Comparison of ENCODE assay signal across 9 mouse cellular contexts in genomic region chr7:81453443-81454274, GRCm38 (mm10). TPM values are rescaled to one million over a fixed set of nuclear protein-coding genes. Genes with fewer than 3 reads are reported as not detected.
DNase-seq lines count a peak whose midpoint lies in the region; ATAC-seq lines count a peak whose summit lies in the region.
"Had no signal": no experiment of that assay in that cellular context is flagged by ENCODE, and none has a peak within 500 bp of the region (broad histone marks: within the 10 kb centered on the region; RNA-seq: fewer than 3 reads in every experiment).

No protein-coding gene starts in this region.

- peak overlapping the region; percentile 95 for H3K4me2 ChIP-seq in intestine, embryonic 16.5 days (ENCODE audit: low read depth, low read length)
- H3K4me2 ChIP-seq in limb, embryonic 12.5 days = peak overlapping the region; percentile 93

- no peaks in the 10 kb centered on the region for H3K36me3 ChIP-seq in intestine, embryonic 16.5 days (ENCODE audit: control insufficient read depth, insufficient read depth, low read length)
- H3K36me3 ChIP-seq in limb, embryonic 12.5 days = no peaks in the 10 kb centered on the region

- H3K4me3 ChIP-seq in intestine, embryonic 16.5 days (ENCODE audit: low read length) = peak overlapping the region; percentile 59
- H3K4me3 ChIP-seq in limb, embryonic 12.5 days (replicated peaks) = peak overlapping the region; percentile 54

- H3K9ac ChIP-seq in intestine, embryonic 16.5 days (ENCODE audit: low read depth, low read length) = no peak overlapping the region
- H3K9ac ChIP-seq in limb, embryonic 12.5 days (replicated peaks) = peak overlapping the region; percentile 42; the same call in 1 of the 2 replicates

- ATAC-seq in intestine, embryonic 16.5 days = 0 out of 2 replicates have a peak, but pooled peaks have one; percentile 28
- ATAC-seq in limb, embryonic 12.5 days (ENCODE audit: insufficient number of reproducible peaks, insufficient read depth, low FRiP score, low TSS enrichment, low read depth) = peak; percentile 37; the same call in 1 of the 2 replicates

- 7% methylated on average over 76 of the region's 84 CpGs for WGBS in intestine, embryonic 16.5 days
- WGBS in limb, embryonic 12.5 days = 4% methylated on average over 78 of the region's 84 CpGs

- no peaks in the 10 kb centered on the region for H3K9me3 ChIP-seq in intestine, embryonic 16.5 days (ENCODE audit: control insufficient read depth, low read length)
- H3K9me3 ChIP-seq in limb, embryonic 12.5 days = no peaks in the 10 kb centered on the region

- no peak overlapping the region for H3K27ac ChIP-seq in intestine, embryonic 16.5 days (ENCODE audit: low read length)
- no peak overlapping the region for H3K27ac ChIP-seq in limb, embryonic 12.5 days

- H3K27me3 ChIP-seq in intestine, embryonic 16.5 days (replicated peaks; ENCODE audit: control insufficient read depth, insufficient read depth, low read length) = peaks cover 42% of the 10 kb centered on the region
- peaks cover 77% of the 10 kb centered on the region for H3K27me3 ChIP-seq in limb, embryonic 12.5 days

- DNase-seq in gastrocnemius, adult 18-20 months (ENCODE audit: low spot score) = peak; percentile 62
- no peak for DNase-seq in gastrocnemius, postnatal 4 days (ENCODE audit: low spot score in 2 of 2)
- peak; percentile 41 to 50 for DNase-seq in cerebellum, postnatal 25 days
- DNase-seq in heart, adult 11 months = peak; percentile 98
- peak; percentile 28 for DNase-seq in naive thymus-derived CD4-positive, alpha-beta T cell, adult 2 months (ENCODE audit: low read depth)
- DNase-seq in urinary bladder, adult 2 months (ENCODE audit: low spot score) = peak; percentile 41

- H3K4me1 ChIP-seq in intestine, embryonic 16.5 days (ENCODE audit: control insufficient read depth, insufficient read depth, low read length) = peaks cover 8% of the 10 kb centered on the region
- H3K4me1 ChIP-seq in limb, embryonic 12.5 days (replicated peaks) = peaks cover 27% of the 10 kb centered on the region

RNA-seq across cellular contexts. Expression of gene Cpeb1, which starts 1.6 kb away (rescaled TPM):
- total RNA-seq in gastrocnemius, adult 18-20 months (2021) = 10 to 100 TPM; 47.5 to 67.3 TPM
- 10 to 100 TPM in 1 of 2 experiments, 1 to 10 TPM in 1; 7.2 to 10.9 TPM for total RNA-seq in gastrocnemius, postnatal 4 days (2021)
- polyA plus RNA-seq in intestine, embryonic 16.5 days (2015; fragmentation: Nextera tagmentation; extraction: Ambion mirVana) = 0.81 and 0.92 TPM in 2 replicates
- polyA plus RNA-seq in limb, embryonic 12.5 days (2016; fragmentation: Nextera tagmentation; extraction: Ambion mirVana) = 0.44 TPM in 1 of 2 replicates, not detected in the other
- 52.4 and 67.9 TPM in 2 replicates for polyA plus RNA-seq in urinary bladder, adult 2 months (2012; rRNA removed)

RNA-seq across cellular contexts. Expression of gene Ap3b2, which starts 40.1 kb away (rescaled TPM):
- under 1 TPM; 0.11 to 0.36 TPM for total RNA-seq in gastrocnemius, adult 18-20 months (2021)
- 1 to 10 TPM; 4.9 to 5.9 TPM for total RNA-seq in gastrocnemius, postnatal 4 days (2021)
- 4.4 and 5.2 TPM in 2 replicates for polyA plus RNA-seq in intestine, embryonic 16.5 days (2015; fragmentation: Nextera tagmentation; extraction: Ambion mirVana)
- 0.09 and 0.44 TPM in 2 replicates for polyA plus RNA-seq in limb, embryonic 12.5 days (2016; fragmentation: Nextera tagmentation; extraction: Ambion mirVana)
- 1.4 and 2.1 TPM in 2 replicates for polyA plus RNA-seq in urinary bladder, adult 2 months (2012; rRNA removed)
- polyA plus RNA-seq: C2C12 had no signal

RNA-seq across cellular contexts. Expression of gene BC048679, which starts 44.4 kb away (rescaled TPM):
- total RNA-seq in gastrocnemius, adult 18-20 months (2021) = 1 to 10 TPM; 4.2 to 9.7 TPM
- total RNA-seq in gastrocnemius, postnatal 4 days (2021) = not detected
- not detected in 2 replicates for polyA plus RNA-seq in intestine, embryonic 16.5 days (2015; fragmentation: Nextera tagmentation; extraction: Ambion mirVana)
- not detected in 2 replicates for polyA plus RNA-seq in limb, embryonic 12.5 days (2016; fragmentation: Nextera tagmentation; extraction: Ambion mirVana)
- polyA plus RNA-seq in urinary bladder, adult 2 months (2012; rRNA removed) = not detected in 2 replicates
- polyA plus RNA-seq: C2C12 had no signal

Comparison
In these comparisons a context has a peak if more than half of its experiments do, and no peak if none do; other contexts are left out.
1. DNase-seq: peak in gastrocnemius, adult 18-20 months (single experiment), cerebellum, postnatal 25 days (2 of 2), heart, adult 11 months (single experiment), naive thymus-derived CD4-positive, alpha-beta T cell, adult 2 months (single experiment) and urinary bladder, adult 2 months (single experiment); none in gastrocnemius, postnatal 4 days (0 of 2).
2. RNA of gene Cpeb1, which starts 1.6 kb away (polyA plus RNA-seq): 52.4 to 67.9 TPM in urinary bladder, adult 2 months; 0.81 to 0.92 TPM in intestine, embryonic 16.5 days and 0.44 TPM in limb, embryonic 12.5 days; every median in the first group is over 10 times any median in the second.